Mouse (Mus musculus): ENCODE measurements around the gene Senp6. TPM values are rescaled to one million over a fixed set of nuclear protein-coding genes. Genes with fewer than 3 reads are reported as not detected.
"Not testable (repeated sequence)": the region's sequence is repeated elsewhere in the genome, so short reads cannot be mapped to it uniquely, and the experiment has no call there.

Gene Senp6
- polyA plus RNA-seq (2016; fragmentation: Nextera tagmentation; extraction: Ambion mirVana) = 69.3 and 87.8 TPM in 2 replicates

GRCm38 (mm10) chr9:80066367-80067220, at the start of gene Senp6:
Senp6 (plus strand) TSS chr9:80066903.
- Histone ChIP-seq H3K4me1 (peaks cover 11% of the 10 kb centered on the region), H3K4me2 (replicated peaks) (peak within 1 kb of the TSS; percentile 60), H3K27ac (peak within 1 kb of the TSS; percentile 100), H3K9me3 (no peaks in the 10 kb centered on the region), H3K4me3 (peak within 1 kb of the TSS; percentile 95), H3K9ac (peak within 1 kb of the TSS; percentile 99), H3K36me3 (no peaks in the 10 kb centered on the region), H3K27me3 (replicated peaks) (no peaks in the 10 kb centered on the region)
- under 1% methylated on average over 56 of the region's 74 CpGs for WGBS
- peak; percentile 90 for ATAC-seq (ENCODE audit: low FRiP score, low read depth)

- Histone ChIP-seq H3K9me3 (no peaks in the 10 kb centered on the region), H3K4me2 (replicated peaks) (no peak overlapping the region), H3K9ac (no peak overlapping the region), H3K27me3 (replicated peaks) (no peaks in the 10 kb centered on the region), H3K4me3 (no peak overlapping the region), H3K36me3 (no peaks in the 10 kb centered on the region), H3K27ac (no peak overlapping the region), H3K4me1 (no peaks in the 10 kb centered on the region)
- WGBS = 69% methylated on average over 3 of the region's 3 CpGs
- ATAC-seq (ENCODE audit: low FRiP score, low read depth) = no peak
Measured at GRCm38 (mm10) chr9:80020429-80020828, 46.3 kb upstream of the Senp6 start.

GRCm38 (mm10) chr9:80021648-80022047, 45.1 kb upstream of the Senp6 start:
- Histone ChIP-seq H3K4me1 (no peaks in the 10 kb centered on the region), H3K4me3 (no peak overlapping the region), H3K4me2 (replicated peaks) (no peak overlapping the region), H3K27me3 (replicated peaks) (no peaks in the 10 kb centered on the region), H3K9me3 (no peaks in the 10 kb centered on the region), H3K36me3 (no peaks in the 10 kb centered on the region), H3K27ac (no peak overlapping the region), H3K9ac (no peak overlapping the region)
- 53% methylated on average over 1 of the region's 1 CpGs for WGBS
- ATAC-seq (ENCODE audit: low FRiP score, low read depth) = no peak

GRCm38 (mm10) chr9:80022821-80023220, 43.9 kb upstream of the Senp6 start:
- WGBS = 76% methylated on average over 8 of the region's 8 CpGs
- no peak overlapping the region for H3K9ac ChIP-seq
- no peaks in the 10 kb centered on the region for H3K36me3 ChIP-seq
- H3K27me3 ChIP-seq (replicated peaks) = no peaks in the 10 kb centered on the region
- no peak for ATAC-seq (ENCODE audit: low FRiP score, low read depth)
- no peaks in the 10 kb centered on the region for H3K9me3 ChIP-seq
- H3K27ac ChIP-seq = no peak overlapping the region
- H3K4me1 ChIP-seq = no peaks in the 10 kb centered on the region
- no peak overlapping the region for H3K4me3 ChIP-seq
- no peak overlapping the region for H3K4me2 ChIP-seq (replicated peaks)

DNA sequence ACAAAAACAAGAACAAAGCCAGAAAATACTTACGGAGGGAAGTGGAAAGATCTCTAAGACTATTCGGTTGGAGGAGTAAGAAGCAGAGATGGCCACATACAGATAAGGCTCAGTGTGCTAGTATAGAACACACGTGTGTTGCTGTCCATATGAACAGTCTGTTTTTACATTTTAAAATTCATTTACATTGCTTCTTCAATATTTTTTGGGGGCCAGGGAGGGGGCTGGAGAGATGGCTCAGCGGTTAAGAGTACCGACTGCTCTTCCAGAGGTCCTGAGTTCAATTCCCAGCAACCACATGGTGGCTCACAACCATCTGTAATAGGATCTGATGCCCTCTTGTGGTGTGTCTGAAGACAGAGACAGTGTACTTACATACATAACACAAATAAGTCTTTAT, 41.4 kb upstream of the Senp6 start:
- H3K4me1 ChIP-seq; H3K4me3 ChIP-seq; H3K9me3 ChIP-seq; H3K36me3 ChIP-seq; ATAC-seq (ENCODE audit: low FRiP score, low read depth); H3K27ac ChIP-seq; H3K4me2 ChIP-seq (replicated peaks); H3K27me3 ChIP-seq (replicated peaks); H3K9ac ChIP-seq: not testable (repeated sequence)
- WGBS = 92% methylated on average over 5 of the region's 5 CpGs

- Histone ChIP-seq H3K4me1 (no peaks in the 10 kb centered on the region), H3K27ac (no peak overlapping the region), H3K4me3 (no peak overlapping the region), H3K9ac (no peak overlapping the region), H3K4me2 (replicated peaks) (no peak overlapping the region), H3K27me3 (replicated peaks) (no peaks in the 10 kb centered on the region), H3K9me3 (no peaks in the 10 kb centered on the region), H3K36me3 (no peaks in the 10 kb centered on the region)
- no peak for ATAC-seq (ENCODE audit: low FRiP score, low read depth)
- 5% methylated on average over 2 of the region's 2 CpGs for WGBS
Measured at GRCm38 (mm10) chr9:80026017-80026416, 40.7 kb upstream of the Senp6 start.

DNA sequence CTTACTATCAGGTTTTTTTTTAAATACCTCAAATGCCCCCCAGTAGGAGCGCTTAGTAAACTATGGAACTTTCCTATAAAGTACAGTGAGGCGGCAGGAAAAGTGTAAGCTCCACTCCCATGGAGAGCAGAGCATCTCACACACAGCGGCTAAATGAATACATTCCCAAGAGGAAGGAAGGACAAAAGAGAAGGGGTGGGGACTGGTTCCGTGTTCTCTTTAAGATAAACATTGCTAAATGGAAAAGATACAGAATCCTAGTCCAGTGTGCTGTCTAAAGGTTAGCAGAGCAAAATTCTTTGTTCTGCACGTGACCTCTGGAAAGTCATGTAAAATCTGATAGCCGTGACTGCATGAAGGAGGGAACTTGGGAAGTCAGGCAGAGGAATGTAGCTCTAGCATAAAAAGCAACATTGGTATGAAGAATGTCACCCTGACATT, 40.1 kb upstream of the Senp6 start:
- no peak for ATAC-seq (ENCODE audit: low FRiP score, low read depth)
- Histone ChIP-seq H3K27ac (no peak overlapping the region), H3K4me2 (replicated peaks) (no peak overlapping the region), H3K36me3 (no peaks in the 10 kb centered on the region), H3K4me1 (no peaks in the 10 kb centered on the region), H3K4me3 (no peak overlapping the region), H3K9me3 (no peaks in the 10 kb centered on the region), H3K27me3 (replicated peaks) (no peaks in the 10 kb centered on the region), H3K9ac (no peak overlapping the region)
- 76% methylated on average over 6 of the region's 6 CpGs for WGBS

DNA sequence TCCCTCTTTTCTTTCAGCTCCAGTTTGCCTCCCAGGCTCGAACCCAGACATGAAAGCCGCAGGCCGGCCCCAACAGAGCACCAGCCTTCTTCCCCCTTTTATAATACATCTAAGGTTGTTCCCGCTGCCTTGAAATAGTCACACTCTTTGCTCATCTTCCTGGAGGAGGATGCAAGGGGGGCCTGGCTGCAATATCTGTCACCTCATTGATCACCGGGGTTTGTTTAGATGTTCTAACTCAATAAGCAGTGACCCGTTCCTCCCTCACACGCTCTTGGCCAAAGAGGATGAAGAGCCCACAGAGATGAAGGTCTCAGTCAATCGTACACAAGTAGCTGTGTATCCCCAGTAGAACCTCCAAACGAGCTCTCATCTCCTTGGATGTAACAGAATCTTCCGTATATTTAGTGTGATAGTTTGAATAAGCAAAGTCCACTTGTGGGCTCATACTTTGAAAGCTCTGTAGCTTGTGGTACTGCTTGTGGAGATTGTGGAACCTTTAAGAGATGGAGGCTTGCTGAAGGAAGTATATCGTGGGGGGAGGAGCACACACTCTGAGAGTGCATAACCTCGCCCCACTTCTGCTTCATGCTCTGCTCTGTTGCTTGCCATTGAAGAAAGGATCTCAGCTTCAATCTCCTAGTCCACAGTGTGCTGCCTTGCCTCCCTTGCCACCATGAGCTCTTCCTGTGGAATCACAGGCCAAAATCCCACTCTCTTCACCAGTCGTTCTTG, 29.3 kb upstream of the Senp6 start:
- H3K4me1 ChIP-seq = no peaks in the 10 kb centered on the region
- ATAC-seq (ENCODE audit: low FRiP score, low read depth) = no peak
- H3K27ac ChIP-seq = no peak overlapping the region
- H3K4me2 ChIP-seq (replicated peaks) = no peak overlapping the region
- no peak overlapping the region for H3K4me3 ChIP-seq
- 92% methylated on average over 13 of the region's 13 CpGs for WGBS
- H3K27me3 ChIP-seq (replicated peaks) = no peaks in the 10 kb centered on the region
- no peaks in the 10 kb centered on the region for H3K9me3 ChIP-seq
- no peaks in the 10 kb centered on the region for H3K36me3 ChIP-seq
- no peak overlapping the region for H3K9ac ChIP-seq

DNA sequence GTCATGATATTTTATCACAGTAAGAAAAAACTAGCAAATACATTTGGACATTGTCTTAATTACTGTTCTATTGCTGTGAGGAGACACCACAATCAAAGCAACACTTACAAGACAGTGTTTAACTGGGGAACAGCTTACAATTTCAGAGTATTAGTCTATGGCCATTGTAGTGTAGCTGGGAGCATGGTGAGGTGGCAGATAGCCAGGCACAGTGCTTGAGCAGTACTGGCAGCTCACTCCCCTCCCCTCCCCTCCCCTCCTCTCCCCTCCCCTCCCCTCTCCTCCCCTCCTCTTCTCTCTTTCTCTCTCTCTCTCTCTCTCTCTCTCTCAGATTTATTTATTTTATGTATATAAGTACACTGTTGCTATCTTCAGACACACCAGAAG, 28.7 kb upstream of the Senp6 start:
- Histone ChIP-seq H3K9ac (no peak overlapping the region), H3K4me3 (no peak overlapping the region), H3K27ac (no peak overlapping the region), H3K9me3 (no peaks in the 10 kb centered on the region), H3K27me3 (replicated peaks) (no peaks in the 10 kb centered on the region), H3K4me1 (no peaks in the 10 kb centered on the region), H3K36me3 (no peaks in the 10 kb centered on the region), H3K4me2 (replicated peaks) (no peak overlapping the region)
- ATAC-seq (ENCODE audit: low FRiP score, low read depth) = no peak

- Histone ChIP-seq H3K27me3 (replicated peaks) (no peaks in the 10 kb centered on the region), H3K4me1 (no peaks in the 10 kb centered on the region), H3K36me3 (no peaks in the 10 kb centered on the region), H3K9ac (no peak overlapping the region), H3K4me2 (replicated peaks) (no peak overlapping the region), H3K27ac (no peak overlapping the region), H3K4me3 (no peak overlapping the region), H3K9me3 (no peaks in the 10 kb centered on the region)
- WGBS = 11% methylated on average over 2 of the region's 2 CpGs
- no peak for ATAC-seq (ENCODE audit: low FRiP score, low read depth)
Measured at GRCm38 (mm10) chr9:80039296-80039815, 27.3 kb upstream of the Senp6 start.

DNA sequence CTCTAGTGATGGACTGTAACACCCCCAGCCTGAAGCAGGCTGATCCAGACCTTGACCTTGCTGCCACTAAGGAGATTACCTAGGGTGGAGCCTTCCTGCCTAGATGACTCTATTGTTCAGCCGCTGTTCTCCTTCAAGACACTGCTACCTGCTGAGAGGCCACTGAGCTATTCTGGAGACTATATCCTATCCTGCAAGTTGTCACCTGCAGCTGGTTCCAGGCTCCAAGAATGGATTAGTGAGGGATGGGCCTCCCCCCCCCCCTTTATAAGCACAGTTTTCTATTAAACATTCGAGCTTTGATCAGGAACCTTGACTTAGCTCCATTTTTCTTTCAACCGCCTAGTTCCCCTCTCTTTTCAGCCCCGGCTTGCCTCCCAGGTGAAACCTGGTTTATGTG, 22.4 kb upstream of the Senp6 start:
- not testable (repeated sequence) for H3K36me3 ChIP-seq; H3K4me1 ChIP-seq; H3K9me3 ChIP-seq; ATAC-seq (ENCODE audit: low FRiP score, low read depth); H3K4me3 ChIP-seq; H3K27ac ChIP-seq; H3K4me2 ChIP-seq (replicated peaks); H3K9ac ChIP-seq; H3K27me3 ChIP-seq (replicated peaks)
- 87% methylated on average over 4 of the region's 4 CpGs for WGBS

- 37% methylated on average over 5 of the region's 5 CpGs for WGBS
- H3K9me3 ChIP-seq = not testable (repeated sequence)
Measured at GRCm38 (mm10) chr9:80049271-80049670, 17.4 kb upstream of the Senp6 start.

More at GRCm38 (mm10) chr9:80049271-80049670, 17.4 kb upstream of the Senp6 start:
- H3K36me3 ChIP-seq; H3K4me3 ChIP-seq; H3K9ac ChIP-seq; ATAC-seq (ENCODE audit: low FRiP score, low read depth); H3K27ac ChIP-seq; H3K4me1 ChIP-seq; H3K4me2 ChIP-seq (replicated peaks); H3K27me3 ChIP-seq (replicated peaks): not testable (repeated sequence)
